Mouse (Mus musculus) stomach, embryonic 15.5 days (tissue): ENCODE results near the gene Gnaq. TPM values are rescaled to one million over a fixed set of nuclear protein-coding genes. Genes with fewer than 3 reads are reported as not detected.
"Not testable (repeated sequence)": the region's sequence is repeated elsewhere in the genome, so short reads cannot be mapped to it uniquely, and the experiment has no call there.

Experiments
- ATAC-seq: fragments of 200-750 bp; cut with Nextera tagmentation; 2 replicates; pipeline ENCODE4 v1.8.0; 2017; ENCODE audit warnings: low read depth, moderate number of reproducible peaks, moderate TSS enrichment; ENCODE audit not compliant: insufficient read depth, low FRiP score
- H3K27ac ChIP-seq: fragments of 300-500 bp; sonication (generic); 2 replicates; pipeline ENCODE4 v1.5.1; 2015; ENCODE audit warnings: mild to moderate bottlenecking, inconsistent platforms
- H3K27me3 ChIP-seq: fragments of 300-500 bp; sonication (generic); replicated peaks from 2 replicates; pipeline ENCODE4 v1.6.1; 2015; ENCODE audit warnings: inconsistent platforms
- H3K36me3 ChIP-seq: fragments of 300-500 bp; sonication (generic); 2 replicates; pipeline ENCODE4 v1.6.1; 2015; ENCODE audit warnings: inconsistent platforms
- H3K4me1 ChIP-seq: fragments of 300-500 bp; sonication (generic); 2 replicates; pipeline ENCODE4 v1.6.1; 2015; ENCODE audit warnings: inconsistent platforms
- H3K4me2 ChIP-seq: fragments of 300-500 bp; sonication (generic); 2 replicates; pipeline ENCODE4 v1.6.1; 2015; ENCODE audit warnings: mild to moderate bottlenecking, inconsistent platforms
- H3K4me3 ChIP-seq: fragments of 300-500 bp; sonication (generic); replicated peaks from 2 replicates; pipeline ENCODE4 v1.5.1; 2015; ENCODE audit warnings: inconsistent platforms
- H3K9ac ChIP-seq: fragments of 300-500 bp; sonication (generic); 2 replicates; pipeline ENCODE4 v1.6.1; 2015; ENCODE audit warnings: inconsistent platforms
- H3K9me3 ChIP-seq: fragments of 300-500 bp; sonication (generic); 2 replicates; pipeline ENCODE4 v1.6.1; 2016; ENCODE audit warnings: inconsistent platforms
- WGBS: fragments of 180-500 bp; shearing (Covaris S2); methylation state at CpG from one replicate; pipeline ENCODE4 v1.1.7; 2015; 5-methylcytosine and 5-hydroxymethylcytosine counted together
- polyA plus RNA-seq: library from polyadenylated mRNA; unstranded; fragments of >200 nt; fragmentation: Nextera tagmentation; extraction: Ambion mirVana; gene quantifications from 2 replicates; pipeline ENCODE4 v1.2.1, GENCODE M21; 2015

Gene Gnaq
- 35.6 and 36.2 TPM in 2 replicates for polyA plus RNA-seq

DNA sequence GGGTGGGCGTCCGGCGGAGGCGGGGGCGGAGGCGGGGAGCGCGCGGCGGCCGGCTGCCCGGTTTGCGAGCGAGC is at the start of gene Gnaq:
Gene Gnaq (plus strand): TSS at position 41 of the 74 bp plus-strand sequence.
- ATAC-seq, result no peak
- peaks cover 11% of the 10 kb centered on the region for H3K4me1 ChIP-seq
- H3K9me3 ChIP-seq, result no peaks in the 10 kb centered on the region
- H3K27me3 ChIP-seq, result no peaks in the 10 kb centered on the region
- peak within 1 kb of the TSS; percentile 67 for H3K4me2 ChIP-seq
- peak within 1 kb of the TSS; percentile 72 for H3K4me3 ChIP-seq
- no peaks in the 10 kb centered on the region for H3K36me3 ChIP-seq
- 0% methylated on average over 7 of the region's 14 CpGs for WGBS
- peak within 1 kb of the TSS; percentile 97 for H3K27ac ChIP-seq
- H3K9ac ChIP-seq, result peak within 1 kb of the TSS; percentile 80

DNA sequence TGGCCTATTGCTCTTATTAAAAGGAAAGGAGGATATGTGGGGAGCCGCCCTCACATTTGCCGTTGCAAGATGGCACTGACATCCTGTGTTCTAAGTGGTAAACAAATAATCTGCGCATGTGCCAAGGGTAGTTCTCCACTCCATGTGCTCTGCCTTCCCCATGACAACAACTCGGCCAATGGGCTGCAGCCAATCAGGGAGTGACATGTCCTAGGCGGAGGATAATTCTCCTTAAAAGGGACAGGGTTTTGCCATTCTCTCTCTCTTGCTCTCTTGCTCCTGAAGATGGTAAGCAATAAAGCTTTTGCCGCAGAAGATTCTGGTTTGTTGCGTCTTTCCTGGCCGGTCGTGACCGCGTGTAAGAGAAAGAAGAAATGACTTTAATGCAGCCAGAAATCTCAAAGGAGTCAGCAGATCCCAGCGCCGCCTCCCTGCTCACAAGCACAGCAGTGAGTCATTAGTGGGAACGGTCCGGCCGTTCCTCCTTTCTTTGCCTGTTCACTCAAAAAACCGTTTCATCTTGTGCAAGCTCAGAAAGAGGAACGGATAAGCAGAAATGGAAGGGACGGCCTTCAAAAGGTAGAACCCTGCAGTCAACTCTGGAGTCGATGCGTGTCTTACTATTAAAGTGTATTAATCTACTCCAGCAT is 48.5 kb upstream of the Gnaq start:
- ATAC-seq, H3K27me3 ChIP-seq, H3K4me2 ChIP-seq, H3K9me3 ChIP-seq, H3K27ac ChIP-seq, H3K4me3 ChIP-seq, H3K36me3 ChIP-seq, H3K4me1 ChIP-seq, H3K9ac ChIP-seq: not testable (repeated sequence)
- WGBS, result 92% methylated on average over 21 of the region's 21 CpGs

DNA sequence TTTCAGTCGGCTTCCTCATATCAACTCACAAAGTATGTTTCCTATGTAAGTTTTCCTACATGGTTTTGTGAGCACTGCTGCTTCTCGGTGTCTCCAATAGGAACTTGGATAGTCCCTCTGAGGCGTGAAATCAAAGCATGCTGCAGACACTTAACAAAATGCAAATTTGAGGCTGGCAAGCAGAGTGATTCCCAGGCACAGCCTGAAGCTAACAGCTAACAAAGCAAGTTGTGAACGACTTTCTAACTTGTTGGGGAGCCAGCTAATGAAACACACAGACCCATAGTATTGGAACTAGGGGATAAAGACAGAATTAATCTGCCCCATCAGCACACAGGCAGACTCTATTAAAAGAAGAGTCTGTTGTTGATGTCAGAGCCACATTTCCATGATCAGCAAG is 47.4 kb upstream of the Gnaq start:
- 78% methylated on average over 4 of the region's 4 CpGs for WGBS
- Histone ChIP-seq H3K4me2 (no peak overlapping the region), H3K9ac (no peak overlapping the region), H3K27me3 (no peaks in the 10 kb centered on the region), H3K4me1 (no peaks in the 10 kb centered on the region), H3K27ac (no peak overlapping the region), H3K4me3 (no peak overlapping the region), H3K36me3 (no peaks in the 10 kb centered on the region), H3K9me3 (no peaks in the 10 kb centered on the region)
- no peak for ATAC-seq

DNA sequence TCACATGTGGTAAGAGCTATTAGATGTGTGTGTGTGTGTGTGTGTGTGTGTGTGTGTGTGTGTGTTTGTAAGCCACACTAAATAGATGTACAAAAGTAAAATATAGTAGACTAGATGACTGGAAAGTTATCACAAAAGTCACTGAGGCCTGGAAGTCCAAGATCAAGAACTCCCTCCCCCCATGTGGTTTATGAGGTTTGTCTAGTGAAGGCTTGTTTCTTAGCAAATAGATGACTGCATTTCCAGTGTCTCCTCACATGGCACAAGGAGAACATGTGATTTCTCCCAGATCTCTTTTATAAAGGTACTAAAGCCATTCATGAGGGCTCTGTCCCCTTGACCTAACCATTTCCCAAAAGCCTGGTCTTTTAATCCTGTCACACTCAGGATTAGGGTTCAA is 46.5 kb upstream of the Gnaq start:
- H3K4me3 ChIP-seq, result no peak overlapping the region
- no peaks in the 10 kb centered on the region for H3K9me3 ChIP-seq
- H3K27me3 ChIP-seq, result no peaks in the 10 kb centered on the region
- no peak overlapping the region for H3K27ac ChIP-seq
- no peak overlapping the region for H3K9ac ChIP-seq
- H3K4me2 ChIP-seq, result no peak overlapping the region
- no peaks in the 10 kb centered on the region for H3K36me3 ChIP-seq
- ATAC-seq, result no peak
- H3K4me1 ChIP-seq, result no peaks in the 10 kb centered on the region

DNA sequence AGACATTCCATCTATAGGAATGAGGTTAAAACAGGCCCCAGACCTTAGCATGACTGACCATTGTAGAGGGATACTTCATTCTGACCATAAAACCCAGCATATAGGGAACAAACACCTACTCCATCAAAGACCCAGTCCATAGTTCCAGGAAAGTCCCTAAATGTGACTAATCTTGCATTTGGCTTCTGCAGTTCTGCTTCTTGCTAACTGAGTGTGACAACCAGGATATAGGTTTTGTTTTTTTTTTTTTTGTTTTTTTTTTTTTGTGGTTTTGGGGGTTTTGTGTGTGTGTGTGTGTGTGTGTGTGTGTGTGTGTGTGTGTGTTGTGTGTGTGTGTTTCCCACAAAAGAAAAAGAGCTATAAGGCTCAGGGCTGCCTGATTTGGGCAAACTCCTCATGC is 46.0 kb upstream of the Gnaq start:
- H3K27ac ChIP-seq, result no peak overlapping the region
- H3K4me3 ChIP-seq, result no peak overlapping the region
- no peak overlapping the region for H3K4me2 ChIP-seq
- H3K4me1 ChIP-seq, result no peaks in the 10 kb centered on the region
- no peak overlapping the region for H3K9ac ChIP-seq
- ATAC-seq, result no peak
- no peaks in the 10 kb centered on the region for H3K9me3 ChIP-seq
- H3K36me3 ChIP-seq, result no peaks in the 10 kb centered on the region
- no peaks in the 10 kb centered on the region for H3K27me3 ChIP-seq

DNA sequence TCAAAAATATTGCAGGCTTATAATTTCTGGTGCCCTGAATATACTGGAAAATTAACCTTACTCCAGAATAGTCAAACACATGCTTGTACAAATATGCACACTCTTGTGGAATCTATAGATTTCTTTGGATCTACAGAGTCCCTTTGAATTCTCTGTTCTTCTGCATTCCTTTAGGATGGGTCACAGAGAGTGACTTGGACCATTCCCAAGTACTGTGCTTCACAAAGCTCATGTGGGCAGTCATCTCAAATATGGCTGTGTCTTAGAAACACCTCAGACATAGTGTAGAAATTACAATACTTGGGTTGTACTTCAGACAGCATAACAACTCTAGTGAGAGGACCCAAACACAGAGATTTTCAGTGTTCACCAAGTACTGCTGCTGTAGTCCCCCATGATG is 45.2 kb upstream of the Gnaq start:
- H3K9me3 ChIP-seq, result no peaks in the 10 kb centered on the region
- no peak for ATAC-seq
- no peaks in the 10 kb centered on the region for H3K36me3 ChIP-seq
- H3K9ac ChIP-seq, result no peak overlapping the region
- H3K4me3 ChIP-seq, result no peak overlapping the region
- H3K4me1 ChIP-seq, result no peaks in the 10 kb centered on the region
- no peaks in the 10 kb centered on the region for H3K27me3 ChIP-seq
- H3K4me2 ChIP-seq, result no peak overlapping the region
- H3K27ac ChIP-seq, result no peak overlapping the region

DNA sequence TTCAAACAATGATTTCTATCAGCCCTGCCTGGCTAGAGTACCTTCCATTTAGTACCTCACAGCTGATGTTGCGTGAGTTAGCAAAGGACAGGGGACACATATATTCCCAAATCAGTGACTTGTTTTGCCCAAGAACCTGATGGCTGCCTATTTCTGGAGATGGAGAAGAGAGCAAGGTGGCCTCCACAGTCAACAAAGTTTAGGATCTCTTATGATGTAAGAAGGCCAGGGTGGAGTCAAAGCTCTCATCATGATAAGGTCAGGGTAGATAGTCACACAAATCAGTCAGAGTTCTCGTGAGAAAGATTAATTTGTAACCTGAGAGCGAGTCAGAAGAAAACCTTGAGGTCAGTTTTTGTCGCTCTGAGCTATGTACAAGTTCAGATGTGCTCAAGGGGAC is 39.0 kb upstream of the Gnaq start:
- WGBS, result 60% methylated on average over 4 of the region's 4 CpGs
- no peak overlapping the region for H3K27ac ChIP-seq
- ATAC-seq, result no peak
- no peaks in the 10 kb centered on the region for H3K36me3 ChIP-seq
- H3K4me1 ChIP-seq, result no peaks in the 10 kb centered on the region
- H3K4me2 ChIP-seq, result no peak overlapping the region
- no peaks in the 10 kb centered on the region for H3K27me3 ChIP-seq
- no peak overlapping the region for H3K9ac ChIP-seq
- no peak overlapping the region for H3K4me3 ChIP-seq
- H3K9me3 ChIP-seq, result no peaks in the 10 kb centered on the region

DNA sequence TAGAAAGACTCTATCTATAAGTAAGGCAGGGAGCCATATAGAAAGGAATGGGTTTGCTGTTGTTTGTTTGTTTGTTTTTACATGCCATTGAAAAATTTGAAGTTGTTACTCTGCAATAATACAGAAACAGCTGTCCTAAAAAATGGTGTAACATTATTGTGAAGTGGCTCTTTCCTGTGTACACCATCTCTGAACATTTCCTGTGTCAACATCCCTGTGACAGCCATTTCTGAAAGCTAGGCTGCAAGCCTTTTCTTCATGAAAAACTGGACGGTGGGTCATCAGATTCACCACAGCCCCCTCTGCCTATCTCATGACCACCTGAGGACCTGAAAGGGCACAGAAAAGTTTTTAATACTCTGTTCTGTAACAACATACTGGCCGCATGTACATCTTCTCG is 22.7 kb upstream of the Gnaq start:
- H3K36me3 ChIP-seq, result no peaks in the 10 kb centered on the region
- WGBS, result 75% methylated on average over 3 of the region's 3 CpGs
- H3K4me3 ChIP-seq, result no peak overlapping the region
- H3K9me3 ChIP-seq, result no peaks in the 10 kb centered on the region
- H3K4me1 ChIP-seq, result 0 out of 2 replicates have a peak, but pooled peaks cover 3% of the 10 kb centered on the region
- no peaks in the 10 kb centered on the region for H3K27me3 ChIP-seq
- H3K9ac ChIP-seq, result no peak overlapping the region
- H3K27ac ChIP-seq, result no peak overlapping the region
- no peak overlapping the region for H3K4me2 ChIP-seq
- no peak for ATAC-seq

DNA sequence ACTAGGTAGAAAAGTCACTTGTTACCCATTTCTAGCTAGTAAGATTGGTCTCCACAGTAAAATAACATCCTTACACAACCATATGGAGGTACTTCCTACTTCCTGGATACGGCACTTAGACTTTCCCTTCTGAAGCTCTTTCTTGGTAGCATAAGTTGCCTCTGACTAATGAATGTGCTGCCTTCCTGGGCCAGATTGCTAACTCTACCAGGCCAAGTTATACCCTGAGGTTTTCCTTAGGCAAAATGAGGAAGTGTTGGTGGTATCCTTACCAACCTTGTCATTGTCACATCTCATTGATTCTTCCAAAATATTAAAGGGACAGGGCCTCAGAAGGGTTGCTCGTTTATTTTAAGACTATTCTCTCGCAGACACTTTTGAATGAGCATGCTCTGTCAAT is 22.0 kb upstream of the Gnaq start:
- H3K9me3 ChIP-seq, result no peaks in the 10 kb centered on the region
- H3K9ac ChIP-seq, result no peak overlapping the region
- no peak overlapping the region for H3K4me2 ChIP-seq
- H3K36me3 ChIP-seq, result no peaks in the 10 kb centered on the region
- H3K27me3 ChIP-seq, result no peaks in the 10 kb centered on the region
- no peak overlapping the region for H3K4me3 ChIP-seq
- no peak overlapping the region for H3K27ac ChIP-seq
- 66% methylated on average over 3 of the region's 3 CpGs for WGBS
- H3K4me1 ChIP-seq, result 0 out of 2 replicates have a peak, but pooled peaks cover 3% of the 10 kb centered on the region
- no peak for ATAC-seq

DNA sequence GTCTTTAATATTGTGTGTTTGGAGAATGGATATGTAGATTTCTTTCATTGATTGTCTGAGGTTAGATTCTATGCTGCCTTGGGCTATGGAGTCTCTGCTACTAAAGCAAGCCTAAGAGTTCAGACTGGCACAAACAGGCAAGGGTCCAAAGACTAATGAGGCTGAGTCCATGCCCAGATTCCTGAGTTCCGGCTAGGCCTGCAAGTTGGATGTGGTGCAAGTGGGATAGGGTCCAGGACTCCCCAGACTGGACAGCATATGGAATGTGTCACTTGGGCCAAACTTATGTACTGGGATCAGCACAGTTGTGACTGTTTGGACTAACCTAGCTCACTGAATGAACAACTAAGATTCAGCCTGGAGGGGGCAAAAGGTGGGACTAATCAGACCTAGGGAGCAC is 19.3 kb upstream of the Gnaq start:
- Histone ChIP-seq H3K36me3 (no peaks in the 10 kb centered on the region), H3K9ac (no peak overlapping the region), H3K4me3 (no peak overlapping the region), H3K27ac (no peak overlapping the region), H3K27me3 (no peaks in the 10 kb centered on the region), H3K4me1 (0 out of 2 replicates have a peak, but pooled peaks cover 3% of the 10 kb centered on the region), H3K4me2 (no peak overlapping the region), H3K9me3 (no peaks in the 10 kb centered on the region)
- 42% methylated on average over 1 of the region's 1 CpGs for WGBS
- ATAC-seq, result no peak

DNA sequence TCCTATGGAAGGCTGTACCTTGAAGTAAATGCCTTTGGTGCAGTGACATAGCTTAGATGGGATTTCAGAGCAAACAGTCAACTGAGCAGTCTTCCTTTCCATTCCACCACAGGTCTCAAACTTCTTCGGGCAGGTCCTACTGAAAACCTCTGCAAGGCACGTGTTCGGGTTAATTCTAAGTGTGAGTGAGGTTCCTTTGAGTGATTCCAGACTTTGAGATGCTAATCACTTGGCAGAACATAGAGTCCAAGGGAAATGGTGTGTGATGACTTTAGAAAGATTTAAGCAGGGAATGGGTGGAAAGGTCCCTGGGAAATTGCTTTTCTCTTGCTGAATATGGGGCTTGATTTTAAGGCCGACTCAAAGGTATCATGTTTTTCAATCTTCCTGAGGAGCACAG is 14.2 kb upstream of the Gnaq start:
- no peaks in the 10 kb centered on the region for H3K27me3 ChIP-seq
- no peak overlapping the region for H3K27ac ChIP-seq
- H3K4me1 ChIP-seq, result 0 out of 2 replicates have a peak, but pooled peaks cover 3% of the 10 kb centered on the region
- ATAC-seq, result no peak
- no peak overlapping the region for H3K9ac ChIP-seq
- no peaks in the 10 kb centered on the region for H3K36me3 ChIP-seq
- H3K4me2 ChIP-seq, result no peak overlapping the region
- H3K4me3 ChIP-seq, result no peak overlapping the region
- WGBS, result 72% methylated on average over 4 of the region's 4 CpGs
- no peaks in the 10 kb centered on the region for H3K9me3 ChIP-seq

DNA sequence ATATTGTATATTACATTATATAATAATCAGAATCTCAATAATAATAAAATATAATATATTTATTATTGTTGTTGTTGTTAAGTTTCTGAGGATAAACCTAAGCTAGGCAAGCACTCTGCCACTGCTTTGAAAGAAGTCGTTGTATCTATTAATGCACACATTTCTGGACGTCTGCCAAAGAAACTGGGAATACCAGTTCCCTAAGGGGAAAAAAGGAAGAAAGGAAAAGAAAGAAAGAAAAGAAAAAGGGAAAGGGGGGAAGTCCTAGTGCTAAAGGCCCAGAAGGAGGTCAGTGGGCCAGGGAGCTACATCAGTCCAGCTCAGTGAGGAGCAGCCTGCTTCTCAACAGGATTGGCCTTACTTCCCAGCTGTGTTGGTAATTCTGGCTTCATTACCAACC is 11.3 kb upstream of the Gnaq start:
- H3K9ac ChIP-seq, result no peak overlapping the region
- no peaks in the 10 kb centered on the region for H3K9me3 ChIP-seq
- H3K4me2 ChIP-seq, result no peak overlapping the region
- no peak for ATAC-seq
- H3K4me3 ChIP-seq, result no peak overlapping the region
- no peak overlapping the region for H3K27ac ChIP-seq
- no peaks in the 10 kb centered on the region for H3K36me3 ChIP-seq
- WGBS, result 19% methylated on average over 2 of the region's 2 CpGs
- H3K27me3 ChIP-seq, result no peaks in the 10 kb centered on the region
- no peaks in the 10 kb centered on the region for H3K4me1 ChIP-seq

DNA sequence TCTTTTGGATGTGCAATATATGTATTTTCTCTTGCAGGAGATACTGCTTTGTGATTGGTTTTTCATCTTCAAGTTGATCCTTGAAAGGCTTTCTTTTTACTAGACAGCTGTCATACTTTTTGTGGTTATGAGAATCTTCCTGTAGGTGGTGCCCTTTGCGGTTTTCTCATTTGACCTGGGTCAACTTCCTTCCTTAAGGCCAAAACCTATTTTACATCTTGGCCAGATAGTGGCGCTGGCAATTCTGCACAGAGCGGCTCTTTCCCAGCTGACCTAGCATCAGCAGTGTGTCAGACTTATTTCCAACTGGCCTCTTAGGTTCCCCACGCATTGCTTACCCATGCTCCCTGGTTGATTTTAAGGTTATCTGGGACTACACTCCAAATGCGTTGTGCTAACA is 3.9 kb upstream of the Gnaq start:
- no peak for ATAC-seq
- H3K9ac ChIP-seq, result no peak overlapping the region
- no peak overlapping the region for H3K27ac ChIP-seq
- H3K36me3 ChIP-seq, result no peaks in the 10 kb centered on the region
- no peaks in the 10 kb centered on the region; the same call in 1 of the 2 replicates for H3K4me1 ChIP-seq
- no peak overlapping the region for H3K4me2 ChIP-seq
- no peaks in the 10 kb centered on the region for H3K27me3 ChIP-seq
- 55% methylated on average over 5 of the region's 5 CpGs for WGBS
- H3K4me3 ChIP-seq, result no peak overlapping the region
- H3K9me3 ChIP-seq, result no peaks in the 10 kb centered on the region
